Mouse (Mus musculus): ENCODE measurements around the gene Hoxa7. TPM values are rescaled to one million over a fixed set of nuclear protein-coding genes. Genes with fewer than 3 reads are reported as not detected.

The Hoxa7 gene
- total RNA-seq, 2 experiments from 2014 or later = 6.3 to 7.3 TPM

- DNase-seq = no peak
- intact Hi-C loops (cut with DNase I; ENCODE audit: low total_unique reads) = no loop called here
Measured at GRCm38 (mm10) chr6:52217895-52218642, 3.6 kb downstream of the Hoxa7 start.

GRCm38 (mm10) chr6:52217459-52217768, 4.2 kb downstream of the Hoxa7 start:
- peak; percentile 86 for DNase-seq
- intact Hi-C loops (cut with DNase I; ENCODE audit: low total_unique reads) = no loop called here

GRCm38 (mm10) chr6:52216691-52217458, 4.8 kb downstream of the Hoxa7 start:
- DNase-seq = no peak
- intact Hi-C loops (cut with DNase I; ENCODE audit: low total_unique reads) = no loop called here

GRCm38 (mm10) chr6:52215771-52216535, 5.7 kb downstream of the Hoxa7 start:
- intact Hi-C loops (cut with DNase I; ENCODE audit: low total_unique reads) = no loop called here
- no peak for DNase-seq

GRCm38 (mm10) chr6:52215070-52215469, 6.6 kb downstream of the Hoxa7 start:
- intact Hi-C loops (cut with DNase I; ENCODE audit: low total_unique reads) = no loop called here

GRCm38 (mm10) chr6:52214271-52214670, 7.4 kb downstream of the Hoxa7 start:
- intact Hi-C loops (cut with DNase I; ENCODE audit: low total_unique reads) = no loop called here
- DNase-seq = no peak

More at GRCm38 (mm10) chr6:52215070-52215469, 6.6 kb downstream of the Hoxa7 start:
- DNase-seq = no peak

GRCm38 (mm10) chr6:52213119-52213986, 8.3 kb downstream of the Hoxa7 start, which contains the start of the genes Hoxa3 and Gm28308:
Gene Hoxa3, minus strand, starts transcription at chr6:52213336.
Gene Gm28308, minus strand, starts transcription at chr6:52213339.
- intact Hi-C loops (cut with DNase I; ENCODE audit: low total_unique reads) = no loop called here
- DNase-seq = peak; percentile 76

GRCm38 (mm10) chr6:52212556-52213118, 9.0 kb downstream of the Hoxa7 start:
- DNase-seq = no peak
- intact Hi-C loops (cut with DNase I; ENCODE audit: low total_unique reads) = no loop called here

- intact Hi-C loops (cut with DNase I; ENCODE audit: low total_unique reads) = no loop called here
- no peak for DNase-seq
Measured at GRCm38 (mm10) chr6:52211961-52212360, 9.7 kb downstream of the Hoxa7 start.

GRCm38 (mm10) chr6:52211170-52211935, 10.3 kb downstream of the Hoxa7 start:
- intact Hi-C loops (cut with DNase I; ENCODE audit: low total_unique reads) = no loop called here
- DNase-seq = peak; percentile 84

GRCm38 (mm10) chr6:52209685-52210046, 12.0 kb downstream of the Hoxa7 start:
- no peak for DNase-seq
- intact Hi-C loops (cut with DNase I; ENCODE audit: low total_unique reads) = no loop called here

- DNase-seq = no peak
- intact Hi-C loops (cut with DNase I; ENCODE audit: low total_unique reads) = no loop called here
Measured at GRCm38 (mm10) chr6:52208868-52209684, 12.6 kb downstream of the Hoxa7 start.

GRCm38 (mm10) chr6:52208072-52208867, 13.4 kb downstream of the Hoxa7 start, which contains the start of gene Hoxa6:
Gene Hoxa6, minus strand, starts transcription at chr6:52208722.
- peak; percentile 63 for DNase-seq
- intact Hi-C loops (cut with DNase I; ENCODE audit: low total_unique reads) = no loop called here

- intact Hi-C loops (cut with DNase I; ENCODE audit: low total_unique reads) = no loop called here
- no peak for DNase-seq
Measured at GRCm38 (mm10) chr6:52207684-52207976, 14.0 kb downstream of the Hoxa7 start.

- intact Hi-C loops (cut with DNase I; ENCODE audit: low total_unique reads) = no loop called here
- no peak for DNase-seq
Measured at GRCm38 (mm10) chr6:52206882-52207683, 14.6 kb downstream of the Hoxa7 start.

All from gastrocnemius, postnatal 14 days (tissue).